Mouse (Mus musculus) neural tube, embryonic 12.5 days (tissue): Measurements from ENCODE around the gene Efcab12. TPM values are rescaled to one million over a fixed set of nuclear protein-coding genes. Genes with fewer than 3 reads are reported as not detected.

Experiments
- microRNA-seq: library from miRNA; unstranded; fragments of <30 nt; microRNA quantifications from one replicate; pipeline ENCODE4, GENCODE M21; 2017
- polyA plus RNA-seq: library from polyadenylated mRNA; unstranded; fragments of >200 nt; fragmentation: Nextera tagmentation; extraction: Ambion mirVana; gene quantifications from 2 replicates; pipeline ENCODE4 v1.2.1, GENCODE M21; 2016

Efcab12 gene
- polyA plus RNA-seq, 1 experiment from 2014 or later, result 2.1 TPM

Small RNA genes lying within 50 kb of the gene (microRNA-seq; reads per million reads assigned to microRNA genes)
- gene Mir7660, result not detected

Other genes starting within 250 kb of the Efcab12 start
- gene Mkrn2os, start 245.8 kb downstream of the Efcab12 start, polyA plus RNA-seq, result 0.23 and 0.34 TPM in 2 replicates
- gene Mkrn2, start 236.5 kb downstream of the Efcab12 start, polyA plus RNA-seq, result 24.9 and 32.8 TPM in 2 replicates
- gene Raf1, start 161.8 kb downstream of the Efcab12 start, polyA plus RNA-seq, result 158 and 173 TPM in 2 replicates
- 1.4 and 1.8 TPM in 2 replicates for gene Tmem40, start 76.0 kb downstream of the Efcab12 start, polyA plus RNA-seq
- 29.5 and 31.7 TPM in 2 replicates for gene Cand2, start 63.9 kb downstream of the Efcab12 start, polyA plus RNA-seq
- gene Rpl32, start 29.7 kb downstream of the Efcab12 start, polyA plus RNA-seq, result 1,453 and 1,478 TPM in 2 replicates
- 18.2 and 19.1 TPM in 2 replicates for gene Mbd4, start 15.0 kb upstream of the Efcab12 start, polyA plus RNA-seq
- gene Ift122, start 15.1 kb upstream of the Efcab12 start, polyA plus RNA-seq, result 24.6 and 28.7 TPM in 2 replicates
- gene Rho, start 93.3 kb upstream of the Efcab12 start, polyA plus RNA-seq, result 0.69 and 1.1 TPM in 2 replicates
- not detected in 2 replicates for gene H1foo, start 106.5 kb upstream of the Efcab12 start, polyA plus RNA-seq
- gene Plxnd1, start 156.6 kb upstream of the Efcab12 start, polyA plus RNA-seq, result 20.0 and 28.0 TPM in 2 replicates